Mouse (Mus musculus): ENCODE results near the gene Nsf. TPM values are rescaled to one million over a fixed set of nuclear protein-coding genes. Genes with fewer than 3 reads are reported as not detected.
A peak's percentile ranks its signal among the peaks of the same experiment; 100 is the strongest.
"Not testable (repeated sequence)": the region's sequence is repeated elsewhere in the genome, so short reads cannot be mapped to it uniquely, and the experiment has no call there.

Gene Nsf
- total RNA-seq, 1 experiment: 55.0 TPM

DNA sequence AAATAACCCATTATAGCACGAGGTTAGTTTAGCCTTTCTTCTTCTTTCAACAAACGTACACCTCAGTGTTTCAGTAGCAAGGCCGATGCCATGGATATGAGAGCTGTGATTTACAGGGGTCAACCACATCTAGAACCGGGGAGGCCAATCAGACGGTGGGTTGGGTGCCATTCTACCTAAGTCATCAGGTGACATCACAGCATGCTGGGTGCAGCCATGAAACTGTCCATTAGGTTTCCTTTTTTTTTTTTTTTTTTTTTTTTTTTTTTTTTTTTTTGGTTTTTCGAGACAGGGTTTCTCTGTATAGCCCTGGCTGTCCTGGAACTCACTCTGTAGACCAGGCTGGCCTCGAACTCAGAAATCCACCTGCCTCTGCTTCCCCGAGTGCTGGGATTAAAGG, 74.4 kb downstream of the Nsf start:
- H3K4me1 ChIP-seq (ENCODE audit: control insufficient read depth in 2 of 2, insufficient read depth in 2 of 2, low read length in 2 of 2, poor library complexity in 1 of 2); DNase-seq (ENCODE audit: low read depth, low spot score); in situ Hi-C loops (cut with MboI; ENCODE audit: low sequenced_read_pairs in 2 of 2, unreplicated experiment in 2 of 2); H3K27ac ChIP-seq (ENCODE audit: insufficient read depth, low read depth, low read length, poor library complexity, severe bottlenecking); H3K4me3 ChIP-seq (ENCODE audit: insufficient read depth in 1 of 2, low read depth in 1 of 2, low read length in 2 of 2, poor library complexity in 1 of 2, severe bottlenecking in 1 of 2); H3K9ac ChIP-seq (ENCODE audit: insufficient read depth, low read depth, low read length, poor library complexity, severe bottlenecking); H3K9me3 ChIP-seq (ENCODE audit: control insufficient read depth, insufficient read depth, low read depth, low read length): not testable (repeated sequence)
- peak; percentile 82 for TF ChIP-seq ZNF384 (IDR thresholded peaks at IDR 0.05; ENCODE audit: low read depth, low read length)
- peaks cover 11% of the 10 kb centered on the region; the same call in 1 of the 2 replicates for H3K36me3 ChIP-seq (ENCODE audit: control insufficient read depth, insufficient read depth, low read length, poor library complexity, severe bottlenecking)

DNA sequence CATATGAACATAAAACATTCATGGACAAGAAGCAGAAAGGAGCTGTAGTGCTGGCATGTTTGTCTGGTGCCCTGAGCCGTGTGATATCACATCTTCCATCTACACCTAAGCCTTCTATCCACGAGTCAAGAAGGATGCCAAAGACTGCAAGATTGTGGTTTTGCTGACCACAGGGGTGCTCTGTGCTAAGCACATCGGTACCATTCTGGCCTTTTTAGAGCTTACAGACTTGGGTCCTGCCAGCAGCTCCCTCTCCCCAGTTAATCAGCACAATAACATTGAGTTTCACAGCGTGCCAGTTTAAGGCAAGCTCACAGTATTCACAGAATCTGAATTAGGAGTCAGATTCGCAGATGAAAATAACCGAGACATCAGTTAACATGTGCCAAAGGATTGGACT, 75.4 kb downstream of the Nsf start:
- TF ChIP-seq ZNF384 (IDR thresholded peaks at IDR 0.05; ENCODE audit: low read depth, low read length) (no peak), CHD2 (IDR thresholded peaks at IDR 0.05; ENCODE audit: low read depth, low read length) (no peak), ZC3H11A (IDR thresholded peaks at IDR 0.05; ENCODE audit: borderline replicate concordance, low read depth, low read length) (no peak), MAFK (IDR thresholded peaks at IDR 0.05; ENCODE audit: insufficient read depth, low read depth, low read length) (no peak), HCFC1 (IDR thresholded peaks at IDR 0.05; ENCODE audit: borderline replicate concordance, insufficient read depth, low read length) (no peak)
- no peak overlapping the region for H3K4me3 ChIP-seq (ENCODE audit: insufficient read depth in 1 of 2, low read depth in 1 of 2, low read length in 2 of 2, poor library complexity in 1 of 2, severe bottlenecking in 1 of 2)
- in situ Hi-C loops (cut with MboI; ENCODE audit: low sequenced_read_pairs in 2 of 2, unreplicated experiment in 2 of 2): no loop called here
- peaks cover 12% of the 10 kb centered on the region; the same call in 1 of the 2 replicates for H3K36me3 ChIP-seq (ENCODE audit: control insufficient read depth, insufficient read depth, low read length, poor library complexity, severe bottlenecking)
- no peak for DNase-seq (ENCODE audit: low read depth, low spot score)
- H3K9ac ChIP-seq (ENCODE audit: insufficient read depth, low read depth, low read length, poor library complexity, severe bottlenecking): no peak overlapping the region
- H3K27ac ChIP-seq (ENCODE audit: insufficient read depth, low read depth, low read length, poor library complexity, severe bottlenecking): no peak overlapping the region
- H3K4me1 ChIP-seq (ENCODE audit: control insufficient read depth in 2 of 2, insufficient read depth in 2 of 2, low read length in 2 of 2, poor library complexity in 1 of 2): peaks cover 2 to 4% of the 10 kb centered on the region in 2 experiments; a peak in 1 of 4 replicates
- H3K9me3 ChIP-seq (ENCODE audit: control insufficient read depth, insufficient read depth, low read depth, low read length): no peaks in the 10 kb centered on the region

- Histone ChIP-seq H3K4me1 (ENCODE audit: control insufficient read depth in 2 of 2, insufficient read depth in 2 of 2, low read length in 2 of 2, poor library complexity in 1 of 2) (peaks cover 0 to 2% of the 10 kb centered on the region in 2 experiments; a peak in 2 of 4 replicates), H3K27ac (ENCODE audit: insufficient read depth, low read depth, low read length, poor library complexity, severe bottlenecking) (no peak overlapping the region), H3K4me3 (ENCODE audit: insufficient read depth in 1 of 2, low read depth in 1 of 2, low read length in 2 of 2, poor library complexity in 1 of 2, severe bottlenecking in 1 of 2) (no peak overlapping the region), H3K9me3 (ENCODE audit: control insufficient read depth, insufficient read depth, low read depth, low read length) (no peaks in the 10 kb centered on the region), H3K9ac (ENCODE audit: insufficient read depth, low read depth, low read length, poor library complexity, severe bottlenecking) (no peak overlapping the region), H3K36me3 (ENCODE audit: control insufficient read depth, insufficient read depth, low read length, poor library complexity, severe bottlenecking) (peaks cover 16% of the 10 kb centered on the region; the same call in 1 of the 2 replicates)
- no peak for DNase-seq (ENCODE audit: low read depth, low spot score)
- in situ Hi-C loops (cut with MboI; ENCODE audit: low sequenced_read_pairs in 2 of 2, unreplicated experiment in 2 of 2): no loop called here
- no peak for TF ChIP-seq HCFC1 (IDR thresholded peaks at IDR 0.05; ENCODE audit: borderline replicate concordance, insufficient read depth, low read length)
- no peak for TF ChIP-seq ZC3H11A (IDR thresholded peaks at IDR 0.05; ENCODE audit: borderline replicate concordance, low read depth, low read length)
- TF ChIP-seq MAFK (IDR thresholded peaks at IDR 0.05; ENCODE audit: insufficient read depth, low read depth, low read length): no peak
- no peak for TF ChIP-seq CHD2 (IDR thresholded peaks at IDR 0.05; ENCODE audit: low read depth, low read length)
- TF ChIP-seq ZNF384 (IDR thresholded peaks at IDR 0.05; ENCODE audit: low read depth, low read length): no peak
These were observed 83.5 kb downstream of the Nsf start for GRCm38 (mm10) chr11:103870352-103870751.

DNA sequence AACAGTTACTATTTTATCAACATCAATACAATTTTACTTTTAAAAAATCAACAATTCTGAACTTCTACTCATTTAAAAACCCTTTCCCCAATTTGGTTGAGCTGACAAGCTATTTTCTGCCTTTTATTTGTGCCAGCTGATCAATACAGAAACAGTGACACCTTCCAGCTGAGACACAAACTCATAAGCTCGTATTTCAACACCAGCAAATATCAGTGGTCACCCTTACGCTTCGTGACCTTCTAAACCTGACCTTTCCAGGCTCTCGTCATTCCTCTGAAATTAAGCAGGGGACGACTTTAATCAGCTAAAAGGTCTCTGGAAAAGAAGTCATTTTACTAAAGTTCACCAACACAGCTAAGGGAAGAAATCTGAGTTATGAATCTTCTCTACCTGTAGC, 86.2 kb downstream of the Nsf start:
- peaks cover 0 to 9% of the 10 kb centered on the region in 2 experiments; a peak in 3 of 4 replicates for H3K4me1 ChIP-seq (ENCODE audit: control insufficient read depth in 2 of 2, insufficient read depth in 2 of 2, low read length in 2 of 2, poor library complexity in 1 of 2)
- no peak for TF ChIP-seq ZC3H11A (IDR thresholded peaks at IDR 0.05; ENCODE audit: borderline replicate concordance, low read depth, low read length)
- TF ChIP-seq ZNF384 (IDR thresholded peaks at IDR 0.05; ENCODE audit: low read depth, low read length): no peak
- no peak for TF ChIP-seq HCFC1 (IDR thresholded peaks at IDR 0.05; ENCODE audit: borderline replicate concordance, insufficient read depth, low read length)
- no peak for TF ChIP-seq CHD2 (IDR thresholded peaks at IDR 0.05; ENCODE audit: low read depth, low read length)
- TF ChIP-seq MAFK (IDR thresholded peaks at IDR 0.05; ENCODE audit: insufficient read depth, low read depth, low read length): no peak
- no peak for DNase-seq (ENCODE audit: low read depth, low spot score)
- in situ Hi-C loops (cut with MboI; ENCODE audit: low sequenced_read_pairs in 2 of 2, unreplicated experiment in 2 of 2): no loop called here
- no peak overlapping the region for H3K4me3 ChIP-seq (ENCODE audit: insufficient read depth in 1 of 2, low read depth in 1 of 2, low read length in 2 of 2, poor library complexity in 1 of 2, severe bottlenecking in 1 of 2)
- peaks cover 12% of the 10 kb centered on the region for H3K36me3 ChIP-seq (ENCODE audit: control insufficient read depth, insufficient read depth, low read length, poor library complexity, severe bottlenecking)
- H3K9ac ChIP-seq (ENCODE audit: insufficient read depth, low read depth, low read length, poor library complexity, severe bottlenecking): no peak overlapping the region
- no peak overlapping the region for H3K27ac ChIP-seq (ENCODE audit: insufficient read depth, low read depth, low read length, poor library complexity, severe bottlenecking)
- no peaks in the 10 kb centered on the region for H3K9me3 ChIP-seq (ENCODE audit: control insufficient read depth, insufficient read depth, low read depth, low read length)

DNA sequence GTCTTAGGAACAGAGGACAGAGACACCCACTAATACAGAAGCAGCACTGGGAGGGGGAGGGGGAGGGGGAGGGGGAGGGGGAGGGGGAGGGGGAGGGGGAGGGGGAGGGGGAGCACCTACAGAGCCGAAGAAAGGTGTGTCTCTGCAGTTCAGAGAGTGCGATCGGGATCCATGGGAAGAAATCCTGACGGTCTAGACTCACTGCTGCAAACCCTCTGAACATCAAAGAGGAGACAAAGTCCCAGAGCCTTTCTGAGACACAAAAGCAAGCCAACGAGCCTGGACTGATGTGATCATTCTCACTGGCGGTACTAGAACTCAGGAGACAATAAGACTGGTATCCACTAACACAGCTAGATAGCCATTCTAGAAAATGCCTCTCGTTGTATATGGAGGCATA, 88.5 kb downstream of the Nsf start:
- Histone ChIP-seq H3K4me3 (ENCODE audit: insufficient read depth in 1 of 2, low read depth in 1 of 2, low read length in 2 of 2, poor library complexity in 1 of 2, severe bottlenecking in 1 of 2) (no peak overlapping the region), H3K36me3 (ENCODE audit: control insufficient read depth, insufficient read depth, low read length, poor library complexity, severe bottlenecking) (peaks cover 10% of the 10 kb centered on the region), H3K27ac (ENCODE audit: insufficient read depth, low read depth, low read length, poor library complexity, severe bottlenecking) (no peak overlapping the region; the same call in 1 of the 2 replicates), H3K9me3 (ENCODE audit: control insufficient read depth, insufficient read depth, low read depth, low read length) (no peaks in the 10 kb centered on the region), H3K9ac (ENCODE audit: insufficient read depth, low read depth, low read length, poor library complexity, severe bottlenecking) (no peak overlapping the region), H3K4me1 (ENCODE audit: control insufficient read depth in 2 of 2, insufficient read depth in 2 of 2, low read length in 2 of 2, poor library complexity in 1 of 2) (peaks cover 0 to 9% of the 10 kb centered on the region in 2 experiments; a peak in 3 of 4 replicates)
- peak; percentile 21 for DNase-seq (ENCODE audit: low read depth, low spot score)
- TF ChIP-seq CHD2 (IDR thresholded peaks at IDR 0.05; ENCODE audit: low read depth, low read length) (no peak), MAFK (IDR thresholded peaks at IDR 0.05; ENCODE audit: insufficient read depth, low read depth, low read length) (no peak), ZNF384 (IDR thresholded peaks at IDR 0.05; ENCODE audit: low read depth, low read length) (no peak), HCFC1 (IDR thresholded peaks at IDR 0.05; ENCODE audit: borderline replicate concordance, insufficient read depth, low read length) (no peak), ZC3H11A (IDR thresholded peaks at IDR 0.05; ENCODE audit: borderline replicate concordance, low read depth, low read length) (no peak)
- in situ Hi-C loops (cut with MboI; ENCODE audit: low sequenced_read_pairs in 2 of 2, unreplicated experiment in 2 of 2): no loop called here
